Mouse (Mus musculus) MEL (cell line): ENCODE results near the gene Nat9. TPM values are rescaled to one million over a fixed set of nuclear protein-coding genes. Genes with fewer than 3 reads are reported as not detected.

Experiments used
- DNase-seq: peaks from one replicate; pipeline ENCODE4 v3.0.0; 2011; ENCODE audit warnings: low read depth, low spot score
- H3K27ac ChIP-seq: 2 replicates; pipeline ENCODE4 v1.5.1; 2012; ENCODE audit warnings: low read depth, mild to moderate bottlenecking, control low read depth, low read length, moderate library complexity; ENCODE audit not compliant: control insufficient read depth
- H3K27me3 ChIP-seq, 2 experiments: fragments of 150-350 bp in 1 of 2; sonication (generic) in 1 of 2; 2 replicates each; pipeline ENCODE4 v1.6.1; 2012; ENCODE audit warnings: low read length in 2 of 2, mild to moderate bottlenecking in 2 of 2, improper control_type of control experiment in 1 of 2, moderate library complexity in 1 of 2; ENCODE audit not compliant: insufficient read depth in 2 of 2, control insufficient read depth in 1 of 2
- H3K36me3 ChIP-seq, 2 experiments: 2 replicates each; pipeline ENCODE4 v1.6.1; 2012 to 2014; ENCODE audit warnings: low read length in 2 of 2, improper control_type of control experiment in 1 of 2, inconsistent platforms in 1 of 2, mild to moderate bottlenecking in 1 of 2; ENCODE audit not compliant: insufficient read depth in 2 of 2, control insufficient read depth in 1 of 2
- H3K4me1 ChIP-seq, 2 experiments: fragments of 150-350 bp in 1 of 2; sonication (generic) in 1 of 2; 2 replicates each; pipeline ENCODE4 v1.6.1; 2012; ENCODE audit warnings: low read length in 2 of 2, improper control_type of control experiment in 1 of 2, mild to moderate bottlenecking in 1 of 2; ENCODE audit not compliant: insufficient read depth in 2 of 2, control insufficient read depth in 1 of 2
- H3K4me3 ChIP-seq, 2 experiments: fragments of 150-350 bp in 1 of 2; sonication (generic) in 1 of 2; 2 replicates each; pipeline ENCODE4 v1.5.1; 2012; ENCODE audit warnings: low read depth in 2 of 2, low read length in 2 of 2, mild to moderate bottlenecking in 2 of 2, moderate library complexity in 2 of 2, control low read depth in 1 of 2, improper control_type of control experiment in 1 of 2; ENCODE audit not compliant: control insufficient read depth in 1 of 2, insufficient read depth in 1 of 2
- H3K79me2 ChIP-seq: 2 replicates; pipeline ENCODE4 v1.6.1; 2012; ENCODE audit warnings: mild to moderate bottlenecking, low read length, moderate library complexity; ENCODE audit not compliant: control insufficient read depth, poor library complexity, insufficient read depth
- H3K9ac ChIP-seq: 2 replicates; pipeline ENCODE4 v1.6.1; 2012; ENCODE audit warnings: low read depth, mild to moderate bottlenecking, control low read depth, low read length, moderate library complexity; ENCODE audit not compliant: control insufficient read depth, poor library complexity, severe bottlenecking
- H3K9me3 ChIP-seq: fragments of 150-350 bp; sonication (generic); replicated peaks from 2 replicates; pipeline ENCODE4 v1.6.1; 2012; ENCODE audit warnings: mild to moderate bottlenecking, low read length, improper control_type of control experiment, moderate library complexity; ENCODE audit not compliant: insufficient read depth
- CHD2 ChIP-seq: IDR thresholded peaks from 2 replicates; pipeline ENCODE4 v1.6.1; 2011; ENCODE audit warnings: low read length, improper control_type of control experiment
- CTCF ChIP-seq, 3 experiments: IDR thresholded peaks in 2 of 3; conservative IDR thresholded peaks in 1 of 3; 2 replicates each; pipeline ENCODE4 v1.5.1; 2011 to 2012; ENCODE audit warnings: low read length in 3 of 3, low read depth in 2 of 3, mild to moderate bottlenecking in 2 of 3, improper control_type of control experiment in 1 of 3, inconsistent platforms in 1 of 3, mixed read lengths in 1 of 3, moderate library complexity in 1 of 3; ENCODE audit not compliant: control insufficient read depth in 1 of 3, insufficient read depth in 1 of 3, poor library complexity in 1 of 3, severe bottlenecking in 1 of 3
- EP300 ChIP-seq, 2 experiments: IDR thresholded peaks; 2 replicates each; pipeline ENCODE4 v1.6.1; 2011; ENCODE audit warnings: improper control_type of control experiment in 2 of 2, low read length in 2 of 2, low read depth in 1 of 2, mild to moderate bottlenecking in 1 of 2
- ETS1 ChIP-seq: IDR thresholded peaks from 2 replicates; pipeline ENCODE4 v1.6.1; 2012; ENCODE audit warnings: low read depth, mild to moderate bottlenecking, inconsistent platforms, low read length, improper control_type of control experiment, moderate library complexity
- GABPA ChIP-seq: IDR thresholded peaks from 2 replicates; pipeline ENCODE4 v1.6.1; 2012; ENCODE audit warnings: low read depth, mild to moderate bottlenecking, inconsistent platforms, low read length, improper control_type of control experiment, moderate library complexity
- GATA1 ChIP-seq: IDR thresholded peaks from 2 replicates; pipeline ENCODE4 v1.6.1; 2011; ENCODE audit warnings: low read depth, low read length, improper control_type of control experiment
- HCFC1 ChIP-seq: IDR thresholded peaks from 2 replicates; pipeline ENCODE4 v1.6.1; 2012; ENCODE audit warnings: low read depth, mild to moderate bottlenecking, inconsistent platforms, low read length, improper control_type of control experiment, moderate library complexity
- JUND ChIP-seq: IDR thresholded peaks from 2 replicates; pipeline ENCODE4 v1.6.1; 2011; ENCODE audit warnings: low read depth, mild to moderate bottlenecking, improper control_type of control experiment, low read length
- KAT2A ChIP-seq: conservative IDR thresholded peaks from 2 replicates; pipeline ENCODE4 v1.6.1; 2012; ENCODE audit warnings: low read depth, low read length, improper control_type of control experiment, inconsistent platforms
- MAFK ChIP-seq: IDR thresholded peaks from 2 replicates; pipeline ENCODE4 v1.6.1; 2011; ENCODE audit warnings: low read depth, mild to moderate bottlenecking, low read length, improper control_type of control experiment, borderline replicate concordance
- MAX ChIP-seq: IDR thresholded peaks from 2 replicates; pipeline ENCODE4 v1.6.1; 2011; ENCODE audit warnings: low read length, improper control_type of control experiment
- MAZ ChIP-seq: IDR thresholded peaks from 2 replicates; pipeline ENCODE4 v1.6.1; 2012; ENCODE audit warnings: low read depth, mild to moderate bottlenecking, inconsistent platforms, low read length, improper control_type of control experiment
- MEF2A ChIP-seq: IDR thresholded peaks from 2 replicates; pipeline ENCODE4 v1.6.1; 2014; ENCODE audit warnings: low read depth, mild to moderate bottlenecking, inconsistent platforms, low read length, improper control_type of control experiment; ENCODE audit not compliant: poor library complexity, insufficient replicate concordance, severe bottlenecking; ENCODE audit errors: extremely low read depth
- MXI1 ChIP-seq: IDR thresholded peaks from 2 replicates; pipeline ENCODE4 v1.6.1; 2011; ENCODE audit warnings: mild to moderate bottlenecking, low read depth, low read length, improper control_type of control experiment
- MYB ChIP-seq: IDR thresholded peaks from 2 replicates; pipeline ENCODE4 v1.6.1; 2011; ENCODE audit warnings: mild to moderate bottlenecking, low read depth, low read length, improper control_type of control experiment
- MYC ChIP-seq: IDR thresholded peaks from 2 replicates; pipeline ENCODE4 v1.6.1; 2011; ENCODE audit warnings: low read depth, mild to moderate bottlenecking, low read length, improper control_type of control experiment, moderate library complexity
- NELFE ChIP-seq: IDR thresholded peaks from 2 replicates; pipeline ENCODE4 v1.6.1; 2011; ENCODE audit warnings: low read depth, low read length, improper control_type of control experiment
- NRF1 ChIP-seq: IDR thresholded peaks from 2 replicates; pipeline ENCODE4 v1.6.1; 2014; ENCODE audit warnings: low read depth, mild to moderate bottlenecking, inconsistent platforms, low read length, improper control_type of control experiment, moderate library complexity; ENCODE audit not compliant: poor library complexity, insufficient read depth, severe bottlenecking
- POLR2A ChIP-seq, 2 experiments: IDR thresholded peaks; 2 replicates each; pipeline ENCODE4 v1.6.1; 2011 to 2012; ENCODE audit warnings: low read length in 2 of 2, mild to moderate bottlenecking in 2 of 2, control low read depth in 1 of 2, improper control_type of control experiment in 1 of 2, low read depth in 1 of 2, moderate library complexity in 1 of 2; ENCODE audit not compliant: control insufficient read depth in 1 of 2, insufficient read depth in 1 of 2, poor library complexity in 1 of 2
- POLR2AphosphoS2 ChIP-seq: IDR thresholded peaks from 2 replicates; pipeline ENCODE4 v1.6.1; 2011; ENCODE audit warnings: low read length, improper control_type of control experiment
- RAD21 ChIP-seq: IDR thresholded peaks from 2 replicates; pipeline ENCODE4 v1.6.1; 2011; ENCODE audit warnings: mild to moderate bottlenecking, low read depth, low read length, improper control_type of control experiment
- RCOR1 ChIP-seq: IDR thresholded peaks from 2 replicates; pipeline ENCODE4 v1.6.1; 2012; ENCODE audit warnings: low read depth, mild to moderate bottlenecking, inconsistent platforms, low read length, improper control_type of control experiment
- SIN3A ChIP-seq: IDR thresholded peaks from 2 replicates; pipeline ENCODE4 v1.6.1; 2012; ENCODE audit warnings: low read length, improper control_type of control experiment, inconsistent platforms
- SMC3 ChIP-seq: IDR thresholded peaks from 2 replicates; pipeline ENCODE4 v1.6.1; 2011; ENCODE audit warnings: low read depth, low read length, improper control_type of control experiment
- TAL1 ChIP-seq: IDR thresholded peaks from 2 replicates; pipeline ENCODE4 v1.6.1; 2012; ENCODE audit warnings: mild to moderate bottlenecking, inconsistent platforms, low read length, moderate library complexity, mixed read lengths
- TBP ChIP-seq: IDR thresholded peaks from 2 replicates; pipeline ENCODE4 v1.8.0; 2011; ENCODE audit warnings: low read depth, low read length, improper control_type of control experiment
- TCF12 ChIP-seq: IDR thresholded peaks from 2 replicates; pipeline ENCODE4 v1.6.1; 2014; ENCODE audit warnings: low read depth, mild to moderate bottlenecking, inconsistent platforms, low read length, improper control_type of control experiment, moderate library complexity
- UBTF ChIP-seq: IDR thresholded peaks from 2 replicates; pipeline ENCODE4 v1.6.1; 2012; ENCODE audit warnings: low read depth, mild to moderate bottlenecking, inconsistent platforms, low read length, improper control_type of control experiment, moderate library complexity, borderline replicate concordance; ENCODE audit not compliant: insufficient read depth
- USF2 ChIP-seq, 2 experiments: IDR thresholded peaks; 2 replicates each; pipeline ENCODE4 v1.6.1; 2011 to 2012; ENCODE audit warnings: improper control_type of control experiment in 2 of 2, low read length in 2 of 2, borderline replicate concordance in 1 of 2, inconsistent platforms in 1 of 2, low read depth in 1 of 2, mild to moderate bottlenecking in 1 of 2; ENCODE audit not compliant: insufficient read depth in 1 of 2
- ZKSCAN1 ChIP-seq: IDR thresholded peaks from 2 replicates; pipeline ENCODE4 v1.6.1; 2012; ENCODE audit warnings: low read depth, mild to moderate bottlenecking, inconsistent platforms, low read length, improper control_type of control experiment, moderate library complexity
- ZMIZ1 ChIP-seq: IDR thresholded peaks from 2 replicates; pipeline ENCODE4 v1.6.1; 2012; ENCODE audit warnings: low read depth, mild to moderate bottlenecking, inconsistent platforms, low read length, improper control_type of control experiment, moderate library complexity
- ZNF384 ChIP-seq: IDR thresholded peaks from 2 replicates; pipeline ENCODE4 v1.6.1; 2012; ENCODE audit warnings: low read depth, mild to moderate bottlenecking, inconsistent platforms, low read length, improper control_type of control experiment
- polyA plus RNA-seq, 2 experiments: library from polyadenylated mRNA; stranded (reverse) in 1 of 2; unstranded in 1 of 2; fragments of >175 nt in 1 of 2; fragments of >200 nt in 1 of 2; gene quantifications; 2 replicates each; pipeline versions ENCODE4 v1.2.1 to v1.2.4; 2012; ENCODE audit warnings: low replicate concordance in 2 of 2, low read depth in 1 of 2; ENCODE audit not compliant: insufficient read length in 2 of 2, insufficient read depth in 1 of 2, missing spikeins in 1 of 2
- total RNA-seq: library from RNA; depleted of rRNA; stranded (reverse); fragments of 300-350 nt; gene quantifications from 2 replicates; pipeline ENCODE4 v1.2.3, GENCODE M21; 2012

Nat9 gene
- total and polyA plus RNA-seq, 3 experiments = 46.1 to 92.4 TPM; not detected in 1

GRCm38 (mm10) chr11:115195933-115196332 is 8.3 kb upstream of the Nat9 start:
- Histone ChIP-seq H3K9ac (peak overlapping the region; percentile 34), H3K36me3 (peaks cover under 1 to 67% of the 10 kb centered on the region in 2 experiments), H3K27me3 (no peaks in the 10 kb centered on the region), H3K27ac (peak overlapping the region; percentile 94), H3K79me2 (peaks cover 12% of the 10 kb centered on the region; the same call in 1 of the 2 replicates)
- peak; percentile 92 for DNase-seq
- no peak for TF ChIP-seq MEF2A
- no peak for TF ChIP-seq MAFK
- TF ChIP-seq MXI1 = peak; percentile 85
- no peak for TF ChIP-seq MYB
- no peak for TF ChIP-seq USF2 (IDR thresholded peaks at IDR 0.05; ENCODE audit: borderline replicate concordance in 1 of 2, insufficient read depth in 1 of 2, low read depth in 1 of 2, low read length in 2 of 2)
- no peak for TF ChIP-seq MYC
- TF ChIP-seq ZKSCAN1 = no peak
- no peak for TF ChIP-seq ZNF384
- no peak for TF ChIP-seq RAD21
- no peak for TF ChIP-seq CHD2
- peak; percentile 58 for TF ChIP-seq TBP
- TF ChIP-seq TAL1 = peak; percentile 53
- no peak for TF ChIP-seq NELFE
- peak; percentile 96 for TF ChIP-seq ETS1
- no peak for TF ChIP-seq POLR2AphosphoS2
- TF ChIP-seq MAX = no peak
- TF ChIP-seq RCOR1 = peak; percentile 74; the same call in 1 of the 2 replicates
- TF ChIP-seq EP300 (IDR thresholded peaks at IDR 0.05; ENCODE audit: low read depth in 1 of 2, low read length in 2 of 2) = peak; percentile 69 to 84; a peak in 3 of 4 replicates
- no peak for TF ChIP-seq CTCF (IDR thresholded peaks at IDR 0.05 in 2 of 3, conservative IDR thresholded peaks at IDR 0.05 in 1 of 3; ENCODE audit: control insufficient read depth in 1 of 3, insufficient read depth in 1 of 3, low read depth in 2 of 3, low read length in 3 of 3, poor library complexity in 1 of 3, severe bottlenecking in 1 of 3)
- TF ChIP-seq MAZ = no peak; the same call in 1 of the 2 replicates
- no peak for TF ChIP-seq UBTF
- TF ChIP-seq HCFC1 = no peak; the same call in 1 of the 2 replicates
- TF ChIP-seq GATA1 = peak; percentile 95
- no peak for TF ChIP-seq ZMIZ1
- no peak for TF ChIP-seq JUND
- no peak; the same call in 1 of the 2 replicates for TF ChIP-seq SMC3
- peak; percentile 81; the same call in 1 of the 2 replicates for TF ChIP-seq TCF12
- no peak for TF ChIP-seq KAT2A
- no peak for TF ChIP-seq GABPA
- peak; percentile 96 for TF ChIP-seq SIN3A
- TF ChIP-seq POLR2A (IDR thresholded peaks at IDR 0.05; ENCODE audit: control insufficient read depth in 1 of 2, insufficient read depth in 1 of 2, low read depth in 1 of 2, low read length in 2 of 2, poor library complexity in 1 of 2) = peak in 1 of 2 experiments; percentile 64; a peak in 2 of 4 replicates
- TF ChIP-seq NRF1 = no peak
- TF ChIP-seq, all 39 proteins: peak for 10
- Histone ChIP-seq H3K9me3 (no peaks in the 10 kb centered on the region), H3K4me1 (peaks cover 51 to 62% of the 10 kb centered on the region in 2 experiments), H3K4me3 (no peak overlapping the region)
